Mouse (Mus musculus) adrenal gland (tissue): ENCODE data around the gene Slc25a41.

Source experiments
- intact Hi-C: fragments of 180-260 bp; cut with DNase I; formaldehyde crosslinking; loops from one replicate; pipeline ENCODE4 v1.15.1; 2025

Gene Slc25a41

GRCm38 (mm10) chr17:57048816-57049215, 7.4 kb upstream of the Slc25a41 start:
- intact Hi-C loops, result no loop called here

GRCm38 (mm10) chr17:57047406-57047805, 6.0 kb upstream of the Slc25a41 start:
- intact Hi-C loops, result no loop called here

DNA sequence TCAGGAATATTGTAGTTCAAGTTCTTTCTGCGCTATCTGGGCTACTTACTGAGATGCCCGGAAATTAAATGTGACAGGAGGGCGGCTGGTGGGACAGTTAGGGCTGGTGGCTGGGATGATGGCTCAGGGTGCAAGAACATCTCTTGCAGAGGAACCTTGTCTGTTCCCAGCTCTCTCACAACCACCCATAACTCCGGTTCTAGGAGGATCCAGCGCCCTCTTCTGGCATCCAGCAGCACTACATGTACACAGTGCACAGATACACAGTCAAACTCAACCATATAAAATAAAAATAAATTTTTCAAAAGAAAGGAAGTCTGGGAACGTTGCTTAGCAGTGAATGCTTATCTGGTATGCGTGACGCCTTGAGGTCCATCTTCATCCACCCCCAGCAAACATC, 2.5 kb downstream of the Slc25a41 start:
- intact Hi-C loops, result no loop called here

- intact Hi-C loops, result no loop called here
Measured at GRCm38 (mm10) chr17:57032854-57033253, 8.6 kb downstream of the Slc25a41 start.

DNA sequence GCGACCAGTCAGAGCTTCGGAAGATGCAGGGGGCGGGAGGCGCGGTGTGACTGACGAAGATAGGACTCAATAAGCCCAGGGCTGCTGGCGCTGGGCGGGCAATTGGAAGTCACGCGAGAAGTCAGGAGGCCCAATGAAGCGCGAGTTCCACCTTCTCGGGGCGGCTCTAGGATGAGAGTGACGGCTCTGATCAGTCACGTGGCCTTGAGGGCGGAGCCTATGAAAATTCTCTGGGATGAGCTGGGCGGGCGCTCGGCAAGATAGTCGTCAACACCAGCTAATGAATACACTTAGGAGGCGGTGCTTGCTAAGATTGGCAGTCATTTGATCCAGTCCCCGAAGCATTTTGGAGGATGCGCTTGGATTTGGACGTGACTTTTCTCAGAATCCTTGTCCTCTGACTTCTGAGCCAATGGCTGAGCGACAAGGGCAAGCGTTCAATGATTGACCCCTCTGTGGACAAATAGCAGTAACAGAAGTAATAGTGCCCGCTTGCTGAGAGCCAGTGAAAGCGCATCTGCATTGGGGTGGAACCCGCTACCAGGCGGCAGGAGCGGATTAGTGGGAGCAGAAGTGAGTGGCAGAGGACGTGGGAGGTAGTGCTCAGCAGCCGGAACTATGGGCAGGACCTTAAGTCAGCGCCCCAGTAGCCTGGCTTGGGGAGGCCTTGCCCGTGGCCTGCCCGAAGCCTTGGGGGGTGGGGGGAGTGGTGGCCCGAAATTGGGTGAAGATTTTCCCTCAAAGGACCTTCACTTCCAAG, 9.6 kb downstream of the Slc25a41 start:
- intact Hi-C loops, result no loop called here

GRCm38 (mm10) chr17:57030931-57031660, 10.4 kb downstream of the Slc25a41 start, which contains the start of gene Khsrp:
Gene Khsrp, minus strand, starts transcription at chr17:57031522.
- intact Hi-C loops, result no loop called here

GRCm38 (mm10) chr17:57029691-57030090, 11.8 kb downstream of the Slc25a41 start:
- intact Hi-C loops, result no loop called here

GRCm38 (mm10) chr17:57027471-57027870, 14.0 kb downstream of the Slc25a41 start:
- intact Hi-C loops, result no loop called here

DNA sequence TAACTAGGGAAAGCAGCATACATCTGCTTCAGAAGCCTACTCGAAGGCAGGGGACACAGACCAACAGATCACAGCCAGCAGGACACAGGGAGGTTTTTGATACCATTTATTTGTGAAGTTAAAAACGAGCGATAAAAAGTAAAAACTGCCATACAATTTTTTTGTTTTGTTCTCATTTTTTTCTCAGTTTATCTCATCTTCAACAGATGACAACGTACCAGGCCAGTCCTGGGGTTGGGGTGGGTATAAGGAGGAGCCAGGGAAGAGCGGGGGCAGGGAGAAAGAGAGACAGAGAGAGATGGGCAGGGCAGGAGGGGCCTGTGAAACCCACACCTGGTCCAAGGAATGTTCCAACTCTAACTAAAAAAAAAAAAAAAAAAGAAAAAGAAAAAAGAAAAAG, 20.5 kb downstream of the Slc25a41 start:
- intact Hi-C loops, result no loop called here

DNA sequence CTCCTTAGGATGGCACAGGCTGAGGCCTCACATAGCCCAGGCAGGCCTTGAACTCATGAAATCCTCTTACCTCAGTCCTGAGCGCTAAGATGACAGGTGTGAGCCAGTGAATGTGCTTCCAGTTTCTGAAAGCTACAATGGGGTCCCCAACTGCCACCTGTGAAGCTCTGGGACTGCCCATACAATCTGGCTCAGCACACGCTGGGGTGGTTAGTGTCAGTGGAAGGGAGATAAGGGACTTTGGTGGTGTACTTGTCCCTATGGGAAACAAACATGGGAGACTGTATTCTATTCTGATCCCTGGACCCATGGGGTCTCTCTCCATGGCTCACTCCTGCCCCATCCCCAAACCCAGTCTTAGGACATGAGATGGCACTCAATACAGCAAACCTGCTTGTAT, 21.8 kb downstream of the Slc25a41 start:
- intact Hi-C loops, result no loop called here

DNA sequence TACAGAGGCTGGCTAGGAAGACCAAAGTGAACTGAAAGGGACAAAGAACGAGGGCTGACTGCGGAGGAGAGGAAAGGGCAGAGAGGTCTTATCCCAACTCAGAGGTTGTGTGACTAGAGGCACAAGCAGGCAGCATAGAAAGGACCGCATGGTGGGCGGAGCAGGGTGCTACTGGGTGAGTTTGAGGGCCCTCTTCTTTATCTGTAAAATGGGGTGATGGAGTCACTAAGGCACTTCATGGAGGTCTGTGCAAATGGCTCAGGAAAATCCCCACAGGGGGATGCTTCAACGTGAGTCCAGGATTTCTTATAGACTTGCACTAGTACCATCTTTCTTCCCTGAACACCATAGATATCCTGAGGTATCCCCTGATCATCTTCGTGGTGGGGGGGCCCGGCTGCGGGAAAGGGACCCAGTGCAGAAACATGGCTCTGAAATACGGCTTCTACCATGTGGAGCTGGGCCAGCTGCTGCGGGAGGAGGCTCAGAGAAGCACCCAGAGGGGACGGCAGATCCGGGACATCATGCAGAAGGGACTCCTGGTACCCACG, 29.1 kb downstream of the Slc25a41 start:
- intact Hi-C loops, result no loop called here

DNA sequence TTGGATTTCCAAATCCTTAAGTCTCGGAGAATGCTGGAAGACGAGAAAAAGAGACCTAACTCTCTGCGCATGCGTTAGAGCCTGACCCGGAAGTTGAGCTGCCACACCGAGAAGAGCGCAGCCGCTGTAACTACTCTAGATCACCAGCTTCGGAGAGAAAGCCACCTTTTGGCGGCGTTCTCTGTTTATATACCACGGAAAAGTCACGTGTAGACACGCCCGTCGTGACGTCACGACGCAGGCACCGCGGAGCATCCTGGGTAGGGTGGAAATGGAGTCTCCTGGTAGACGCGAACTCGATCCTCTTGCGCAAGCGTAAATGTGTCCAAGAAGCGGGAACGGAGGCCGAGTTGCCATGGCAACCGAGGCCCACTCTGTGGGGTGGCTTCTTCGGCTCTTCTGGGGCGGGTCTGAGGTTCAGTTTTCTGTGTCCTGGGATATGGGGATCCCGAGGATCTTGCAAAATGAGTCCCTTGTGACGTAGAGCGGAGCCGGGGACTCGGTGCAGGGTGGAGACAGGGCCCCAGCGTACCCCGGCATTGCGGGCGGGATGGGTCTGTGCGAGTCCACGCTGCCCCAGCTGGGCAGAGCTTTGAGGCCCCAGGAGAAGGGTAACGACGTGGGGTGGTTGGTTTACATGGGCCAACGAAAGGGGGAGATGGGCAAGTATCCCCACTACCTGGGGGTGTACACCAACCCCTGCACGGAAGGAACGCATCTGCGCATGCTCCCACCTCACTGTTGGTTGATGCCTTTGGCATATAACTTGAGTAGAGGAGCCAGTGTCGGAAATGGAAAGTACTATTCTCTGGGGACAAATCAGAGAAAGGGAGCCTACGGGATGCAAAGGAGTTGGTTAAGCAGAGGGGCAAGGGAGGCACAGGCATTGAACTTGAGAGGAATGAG, 30.0 kb downstream of the Slc25a41 start, which contains the start of the genes Gtf2f1 and Gm17949:
Gene Gtf2f1, minus strand, starts transcription at position 53 of the 906 bp plus-strand sequence.
Gene Gm17949, plus strand, starts transcription at position 234 of the 906 bp plus-strand sequence.
- intact Hi-C loops, result no loop called here

DNA sequence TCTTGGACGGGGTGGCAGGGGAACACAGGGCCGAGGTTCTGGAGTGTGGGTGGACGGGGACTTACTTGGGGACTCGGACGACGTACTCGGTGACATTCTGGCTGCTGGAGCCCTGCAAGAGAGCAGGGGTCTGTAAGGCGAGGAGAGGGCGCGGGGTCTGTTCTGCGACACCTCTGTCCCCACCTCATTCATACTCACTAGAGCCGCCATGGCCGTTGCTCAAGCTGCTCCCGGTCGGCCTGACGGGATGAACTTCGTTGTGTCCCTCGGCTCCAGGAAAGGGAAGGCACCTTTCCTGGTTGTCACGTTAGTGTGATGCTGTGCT, 30.6 kb downstream of the Slc25a41 start:
- intact Hi-C loops, result no loop called here

GRCm38 (mm10) chr17:57007137-57007905, 34.1 kb downstream of the Slc25a41 start:
- intact Hi-C loops, result no loop called here

- intact Hi-C loops, result no loop called here
Measured at GRCm38 (mm10) chr17:57003994-57004393, 37.5 kb downstream of the Slc25a41 start.

DNA sequence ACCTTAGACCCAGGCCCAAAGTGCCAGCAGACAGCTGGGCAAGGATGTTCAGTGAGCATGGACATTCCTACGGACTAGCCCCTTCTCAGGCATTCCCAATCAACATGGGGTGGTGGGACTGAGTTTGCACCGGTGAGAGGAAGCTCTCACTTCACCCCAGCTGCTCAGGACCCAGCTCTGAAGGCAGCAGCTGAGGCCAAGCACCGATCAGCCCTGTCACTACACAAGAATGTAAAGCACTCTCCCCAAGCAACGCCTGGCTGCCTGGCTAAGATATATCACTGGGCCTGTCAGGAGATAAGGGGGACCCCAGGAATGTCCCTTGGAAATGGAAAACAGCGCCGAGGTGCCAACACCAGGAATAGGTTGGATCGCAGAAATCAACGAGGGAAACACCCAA, 40.2 kb downstream of the Slc25a41 start:
- intact Hi-C loops, result no loop called here

- intact Hi-C loops, result loop anchor here (10.0 kb wide), 1 partner anchor 335 kb away; no protein-coding TSS in a partner anchor
Measured at GRCm38 (mm10) chr17:56999968-57000609, 41.4 kb downstream of the Slc25a41 start, which contains the start of gene Pspn. Gene Pspn, minus strand, starts transcription at chr17:57000018.

GRCm38 (mm10) chr17:56999414-56999813, 42.0 kb downstream of the Slc25a41 start:
- intact Hi-C loops, result loop anchor here (10.0 kb wide), 1 partner anchor 335 kb away; no protein-coding TSS in a partner anchor

- intact Hi-C loops, result loop anchor here (2.0 to 10.0 kb wide), 2 partner anchors 170 to 338 kb away; no protein-coding TSS in a partner anchor
Measured at GRCm38 (mm10) chr17:56997029-56997667, 44.3 kb downstream of the Slc25a41 start, which contains the start of gene Alkbh7. Gene Alkbh7, plus strand, starts transcription at chr17:56997339.
